Mouse (Mus musculus) testis, postnatal 10 days (tissue): ENCODE measurements around the gene Gm49661.

Source experiments
- DNase-seq: peaks from one replicate; pipeline ENCODE4 v3.0.0; 2021; ENCODE audit warnings: low spot score

Gm49661 gene

GRCm38 (mm10) chr8:84969241-84970134 lies at the start of gene Gm49661, which contains the start of the genes Prdx2 and Rnaseh2a:
TSS of gene Gm49661 (minus strand) at chr8:84969433.
TSS of gene Prdx2 (plus strand) at chr8:84969587.
TSS of gene Rnaseh2a (minus strand) at chr8:84969767.
- DNase-seq, result peak; percentile 85

DNA sequence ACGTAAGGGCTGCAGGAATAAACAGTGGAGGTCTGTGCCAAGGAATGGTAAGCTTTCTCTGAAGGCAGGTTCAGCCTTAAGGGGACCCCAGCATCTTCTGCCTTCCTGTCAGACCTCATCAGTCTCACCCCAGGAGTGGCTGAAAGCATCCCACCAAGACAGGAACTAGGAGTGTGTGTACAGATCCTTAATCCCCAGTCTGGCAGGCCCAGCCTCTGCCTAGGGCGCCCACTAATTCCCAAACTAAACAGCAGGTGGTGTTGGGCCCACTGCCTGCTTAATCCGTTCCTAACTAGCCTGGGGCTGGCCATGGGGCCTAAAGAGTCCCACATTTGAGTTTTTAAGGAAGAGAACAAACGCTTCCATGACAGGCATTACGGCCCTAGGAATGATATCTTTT lies 48.0 kb upstream of the Gm49661 start:
- no peak for DNase-seq

GRCm38 (mm10) chr8:85016724-85017123 lies 47.5 kb upstream of the Gm49661 start:
- DNase-seq, result no peak

DNA sequence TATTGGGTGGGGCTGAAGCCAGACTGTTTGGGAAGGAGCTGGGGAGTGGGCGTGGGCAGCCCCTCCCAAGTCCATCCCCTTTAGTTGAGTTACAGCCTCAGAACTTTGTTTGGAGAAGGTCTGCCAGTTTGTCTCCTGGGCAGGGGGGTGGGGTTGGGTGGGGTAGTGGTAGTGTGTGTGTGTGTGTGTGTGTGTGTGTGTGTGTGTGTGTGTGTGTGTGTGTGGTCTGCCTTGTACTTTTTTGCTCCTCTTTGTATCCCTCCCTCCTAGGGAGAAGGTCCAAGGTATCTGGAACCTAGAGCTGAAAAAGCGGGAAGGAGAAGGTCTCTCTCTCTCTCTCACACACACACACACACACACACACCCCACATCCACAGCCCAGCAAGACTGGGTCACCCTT lies 45.2 kb upstream of the Gm49661 start, which contains the start of gene Best2:
Gene Best2 (minus strand): TSS at position 101 of the 400 bp plus-strand sequence.
- no peak for DNase-seq

DNA sequence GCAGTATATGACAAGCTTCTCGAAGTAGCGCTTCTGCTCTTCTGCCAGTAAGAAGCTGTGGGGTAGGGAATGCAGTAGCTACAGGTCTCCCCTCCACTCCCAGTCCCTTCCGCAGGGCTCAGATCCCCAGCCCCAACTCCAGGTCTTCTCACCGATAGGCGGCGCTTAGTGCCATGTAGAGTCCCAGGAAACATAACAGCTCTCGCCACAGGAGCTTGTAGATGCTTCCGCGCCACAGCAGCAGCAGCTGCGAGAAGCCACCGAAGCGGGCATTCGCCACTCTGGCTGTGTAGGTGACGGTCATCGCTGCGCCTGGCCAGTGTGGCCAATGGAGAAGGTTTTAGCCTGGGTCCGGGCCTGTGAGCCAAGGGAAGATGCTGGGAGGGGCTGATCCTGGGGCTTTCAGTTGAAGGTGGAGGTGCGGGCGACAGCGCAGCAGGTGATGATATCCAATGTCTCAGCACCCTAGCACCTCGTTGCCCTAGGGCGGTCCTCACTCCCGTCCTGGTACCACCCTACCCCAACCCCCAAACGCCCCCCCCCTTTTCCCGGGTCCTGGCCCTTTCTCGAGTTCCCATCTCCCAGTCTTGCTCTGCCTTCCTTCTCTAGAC lies 44.1 kb upstream of the Gm49661 start:
- peak; percentile 80 for DNase-seq

DNA sequence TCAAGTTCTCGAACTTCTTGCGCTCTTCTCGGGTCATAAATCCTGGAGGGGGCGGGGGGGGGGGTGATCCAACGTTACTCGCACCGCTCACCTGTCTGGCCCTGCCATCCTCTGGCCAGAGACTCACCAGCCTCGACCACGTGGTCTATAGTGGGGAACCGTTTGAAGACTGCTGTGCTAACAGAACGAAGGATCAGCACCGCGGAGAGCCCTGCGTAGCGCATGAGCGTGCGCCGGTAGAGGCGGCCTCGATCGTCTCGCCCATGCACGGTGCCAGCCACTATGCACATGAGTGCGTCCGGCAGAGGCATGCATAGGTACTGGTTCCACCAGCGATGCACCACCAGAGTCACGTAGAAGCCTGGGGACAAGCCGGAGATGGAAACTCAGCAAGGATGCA lies 42.0 kb upstream of the Gm49661 start:
- DNase-seq, result no peak

DNA sequence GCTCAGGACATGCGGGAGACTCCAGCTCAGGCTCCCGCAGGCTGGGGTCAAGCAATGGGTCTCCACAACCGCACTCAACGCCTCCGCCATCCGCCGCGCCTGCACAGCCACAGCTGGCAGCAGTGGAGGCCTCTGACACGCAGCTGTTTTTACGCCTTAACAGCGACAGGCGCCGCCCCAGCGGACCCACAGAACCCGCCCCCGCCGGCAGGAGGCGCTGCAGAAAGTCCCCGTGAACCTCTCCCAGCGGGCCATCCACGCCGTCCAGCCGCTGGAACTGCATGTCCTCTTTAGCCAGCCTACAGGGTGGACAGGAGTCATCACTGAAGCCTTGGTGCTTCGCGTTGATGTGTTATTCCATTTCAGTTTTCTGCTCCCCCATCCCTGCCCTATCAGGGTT lies 38.5 kb upstream of the Gm49661 start:
- DNase-seq, result peak; percentile 79

DNA sequence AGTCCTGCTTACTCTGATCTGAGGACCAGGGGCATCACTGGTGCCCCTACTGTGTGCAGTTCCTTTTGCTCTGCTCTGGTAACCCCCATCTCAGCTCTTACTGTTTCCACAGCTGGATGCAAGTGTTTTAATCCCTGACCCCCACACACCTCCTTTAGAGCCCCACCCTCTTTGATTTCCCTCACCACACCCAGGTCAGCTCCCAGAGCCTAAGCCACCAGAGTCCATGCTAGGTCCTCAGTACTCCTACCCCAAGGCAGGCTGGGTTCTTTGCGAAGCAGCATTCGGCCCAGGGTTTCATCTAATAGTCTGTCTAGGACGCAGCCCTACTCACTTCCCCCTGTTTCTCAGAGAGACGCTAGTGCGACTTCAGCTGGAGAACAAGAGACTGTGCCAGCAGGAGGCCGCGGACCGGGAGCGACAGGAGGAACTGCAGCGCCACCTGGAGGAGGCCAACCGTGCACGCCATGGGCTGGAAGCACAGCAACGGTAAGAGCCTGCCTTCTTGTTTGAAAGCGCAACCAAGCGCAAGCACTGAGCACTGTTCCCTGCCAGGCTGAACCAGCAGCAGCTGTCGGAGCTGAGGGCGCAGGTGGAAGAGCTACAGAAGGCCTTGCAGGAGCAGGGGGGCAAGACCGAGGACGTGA lies 28.5 kb upstream of the Gm49661 start:
- peak; percentile 94 for DNase-seq

DNA sequence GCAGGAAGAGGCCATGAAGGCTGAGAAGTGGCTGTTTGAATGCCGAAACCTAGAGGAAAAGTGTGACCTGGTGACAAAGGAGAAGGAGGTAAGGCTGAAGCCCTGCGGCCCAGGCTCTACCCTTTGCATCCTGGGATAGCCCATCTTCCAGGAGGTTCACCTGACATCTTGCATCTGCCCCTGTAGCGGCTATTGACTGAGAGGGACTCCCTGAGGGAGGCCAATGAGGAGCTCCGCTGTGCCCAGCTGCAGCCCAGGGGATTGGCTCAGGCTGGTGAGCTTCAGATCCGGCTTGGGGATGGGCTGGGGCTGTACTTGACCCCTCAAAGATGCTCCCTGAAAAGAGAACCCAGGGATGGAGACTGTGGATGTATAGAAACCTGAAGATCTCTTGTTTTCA lies 27.7 kb upstream of the Gm49661 start:
- DNase-seq, result no peak

GRCm38 (mm10) chr8:84995680-84996079 lies 26.4 kb upstream of the Gm49661 start:
- no peak for DNase-seq

DNA sequence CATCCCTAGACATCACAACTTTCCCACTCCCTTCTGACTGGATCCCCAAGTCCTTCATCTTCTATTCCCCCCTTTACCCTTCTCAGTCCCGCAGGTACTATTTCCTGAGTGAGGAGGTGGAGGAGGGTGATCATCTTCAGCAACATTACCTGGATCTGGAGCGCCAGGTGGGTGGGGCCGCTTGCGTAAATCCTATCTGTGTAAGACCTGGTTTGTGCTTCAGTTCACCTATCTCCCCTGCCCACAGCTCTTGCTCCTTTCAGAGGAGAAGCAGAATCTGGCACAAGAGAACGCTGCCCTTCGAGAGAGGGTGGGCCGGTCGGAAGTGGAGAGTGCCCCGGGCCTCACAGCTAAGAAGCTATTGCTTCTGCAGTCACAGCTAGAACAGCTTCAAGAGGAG lies 25.1 kb upstream of the Gm49661 start:
- no peak for DNase-seq

GRCm38 (mm10) chr8:84990836-84991235 lies 21.6 kb upstream of the Gm49661 start:
- no peak for DNase-seq

DNA sequence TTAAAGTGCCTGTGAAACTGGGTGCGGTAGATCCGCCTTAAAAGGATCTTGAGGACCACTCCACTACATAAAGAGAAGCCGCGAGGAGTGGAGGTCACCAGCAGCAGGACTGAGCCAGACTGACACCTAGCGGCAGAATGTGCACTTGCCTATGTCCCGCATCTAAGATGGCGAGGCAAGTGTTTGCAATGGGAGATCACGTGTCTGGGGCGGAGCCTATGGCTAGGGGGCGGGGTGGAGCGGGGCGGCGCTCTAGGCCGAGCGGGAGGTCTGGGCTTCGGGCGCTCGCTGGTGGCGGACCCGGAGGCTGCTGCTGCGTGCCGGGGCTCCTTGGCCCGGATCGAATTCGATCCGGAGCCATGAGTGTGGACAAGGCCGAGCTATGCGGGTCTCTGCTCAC lies 21.1 kb upstream of the Gm49661 start, which contains the start of gene Hook2:
Gene Hook2 (plus strand): TSS at position 255 of the 400 bp plus-strand sequence.
- DNase-seq, result peak; percentile 99

GRCm38 (mm10) chr8:84989810-84990209 lies 20.6 kb upstream of the Gm49661 start:
- DNase-seq, result peak; percentile 96

- DNase-seq, result peak; percentile 75
Observed at GRCm38 (mm10) chr8:84989311-84989731, 20.1 kb upstream of the Gm49661 start.

DNA sequence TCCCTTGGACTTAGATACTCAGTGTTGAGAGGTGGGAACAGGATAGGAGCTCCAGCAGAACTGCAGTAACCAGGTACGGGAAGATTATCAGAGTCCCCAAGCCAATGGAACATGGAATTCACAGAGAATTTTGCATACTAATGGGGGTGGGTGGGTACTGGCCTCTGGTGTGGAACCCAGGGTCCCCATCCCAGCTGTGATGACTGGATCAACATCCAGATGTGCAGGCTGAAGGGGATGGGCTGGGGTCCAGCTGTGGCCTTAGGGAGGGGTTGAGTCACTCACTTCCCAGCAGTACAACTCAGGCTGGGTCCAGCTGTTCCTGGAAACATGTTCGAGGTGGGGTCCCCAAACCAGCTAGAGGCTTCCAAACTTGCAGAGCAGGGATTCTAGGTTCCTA lies 18.7 kb upstream of the Gm49661 start:
- no peak for DNase-seq

GRCm38 (mm10) chr8:84987388-84987787 lies 18.2 kb upstream of the Gm49661 start:
- DNase-seq, result no peak

DNA sequence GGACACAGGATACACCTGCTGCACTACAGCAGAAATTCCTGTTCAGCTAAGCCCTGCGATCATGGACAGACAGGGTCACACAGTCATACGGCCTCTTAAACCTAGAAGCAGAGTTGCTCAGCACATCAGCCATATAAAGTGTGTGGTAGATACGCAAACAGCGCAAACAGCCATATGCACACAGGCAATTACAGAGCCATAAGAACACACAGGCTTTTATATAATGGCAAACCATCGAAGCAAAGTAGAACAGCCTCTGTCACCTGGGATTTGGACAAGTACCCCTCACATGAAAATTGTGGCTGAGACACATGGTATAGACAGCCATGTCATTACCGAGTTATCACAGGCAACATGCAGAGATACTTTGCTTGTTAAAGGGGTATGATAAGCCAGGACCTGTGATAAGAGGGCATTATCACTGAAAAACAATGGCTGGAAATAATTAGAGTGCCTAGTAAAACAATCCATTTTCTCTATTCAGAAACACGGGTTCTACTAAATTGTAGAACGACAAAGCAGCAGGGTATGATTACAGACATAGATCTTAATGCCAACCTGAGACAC lies 17.2 kb upstream of the Gm49661 start:
- DNase-seq, result no peak

DNA sequence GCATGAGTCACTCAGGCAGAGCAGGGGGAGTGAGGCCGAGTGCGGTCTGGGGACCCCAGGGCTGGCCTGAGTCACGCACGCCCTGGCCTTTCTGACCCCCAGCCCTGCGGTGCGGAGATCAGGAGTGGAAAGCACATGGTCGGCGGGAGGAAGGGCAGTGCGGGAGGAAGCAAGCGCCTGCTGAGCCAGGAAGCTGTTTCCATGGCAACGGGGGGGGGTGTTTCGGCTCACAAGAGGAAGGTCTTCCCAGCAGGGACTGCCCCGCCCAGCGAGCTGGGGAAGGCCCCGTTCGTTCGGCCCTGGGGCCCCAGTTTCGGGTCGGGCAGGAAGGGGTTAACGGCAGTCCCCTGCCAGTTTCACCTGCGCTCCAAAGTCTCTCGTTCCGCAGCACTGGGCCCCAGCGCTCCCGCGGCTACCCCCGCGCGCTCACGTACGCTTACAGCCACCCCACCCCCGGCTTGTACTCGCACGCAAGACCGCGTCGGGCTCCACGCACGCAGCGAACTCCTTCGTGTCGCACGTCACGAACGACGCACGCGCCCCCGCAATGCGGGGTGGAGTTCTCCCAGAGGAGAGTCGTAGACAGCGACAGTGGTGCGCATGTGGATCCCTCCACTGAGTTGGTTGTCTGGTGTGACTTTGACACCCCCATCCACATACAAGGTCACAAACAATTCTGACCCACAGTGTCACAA lies 16.6 kb upstream of the Gm49661 start:
- peak; percentile 90 for DNase-seq

DNA sequence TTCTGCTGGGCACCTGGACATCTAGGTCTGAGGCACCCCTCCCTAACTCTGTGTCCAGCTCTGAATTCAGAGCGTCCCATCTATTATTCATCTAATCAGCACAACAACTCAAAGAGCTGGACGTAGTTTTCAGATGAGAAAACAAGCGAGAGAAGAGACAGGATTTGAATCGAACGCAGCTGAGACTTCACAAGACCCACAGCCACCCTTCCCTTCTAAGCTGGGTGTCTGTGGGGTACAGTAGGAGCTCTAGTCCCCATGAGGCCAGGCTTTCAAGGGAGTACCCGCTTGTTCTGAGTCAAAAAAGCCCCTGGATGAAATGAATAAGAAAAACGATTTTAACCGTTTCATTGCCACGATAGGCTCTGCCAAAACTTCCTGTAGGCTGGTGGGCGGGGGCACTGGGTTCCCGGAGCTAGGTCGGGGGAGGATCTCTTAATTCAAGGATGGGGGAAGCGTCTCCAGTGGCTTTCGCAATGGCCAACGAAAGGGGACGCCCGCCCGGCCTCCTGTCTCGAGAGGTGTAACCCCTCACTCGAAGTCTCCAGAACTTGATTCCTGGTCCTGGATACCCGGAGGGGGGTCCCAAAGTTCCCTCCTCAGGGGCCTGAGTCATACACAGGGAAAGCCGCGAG lies 15.9 kb upstream of the Gm49661 start:
- DNase-seq, result peak; percentile 60
